Mouse (Mus musculus): ENCODE measurements around the gene Apba1. TPM values are rescaled to one million over a fixed set of nuclear protein-coding genes. Genes with fewer than 3 reads are reported as not detected.
A peak's percentile ranks its signal among the peaks of the same experiment; 100 is the strongest.

Apba1 gene
- total RNA-seq (2012; rRNA removed) = 0.16 and 0.22 TPM in 2 replicates

GRCm38 (mm10) chr19:23758554-23759321 lies at the start of gene Apba1:
TSS of gene Apba1 (plus strand) at chr19:23758887.
- Histone ChIP-seq H3K4me3 (ENCODE audit: insufficient read depth in 1 of 2, low read depth in 1 of 2, low read length in 2 of 2, poor library complexity in 1 of 2, severe bottlenecking in 1 of 2) (peak within 1 kb of the TSS; percentile 74 to 83), H3K36me3 (ENCODE audit: control insufficient read depth, insufficient read depth, low read length, poor library complexity, severe bottlenecking) (no peaks in the 10 kb centered on the region), H3K27ac (ENCODE audit: insufficient read depth, low read depth, low read length, poor library complexity, severe bottlenecking) (no peak within 1 kb of the TSS), H3K4me1 (ENCODE audit: control insufficient read depth in 2 of 2, insufficient read depth in 2 of 2, low read length in 2 of 2, poor library complexity in 1 of 2) (peaks cover 2% of the 10 kb centered on the region in 2 experiments; a peak in 1 of 4 replicates), H3K9ac (ENCODE audit: insufficient read depth, low read depth, low read length, poor library complexity, severe bottlenecking) (peak within 1 kb of the TSS; percentile 76), H3K9me3 (ENCODE audit: control insufficient read depth, insufficient read depth, low read depth, low read length) (no peaks in the 10 kb centered on the region)
- in situ Hi-C loops (cut with MboI; ENCODE audit: low sequenced_read_pairs in 2 of 2, unreplicated experiment in 2 of 2) = no loop called here
- no peak for TF ChIP-seq CHD2 (IDR thresholded peaks at IDR 0.05; ENCODE audit: low read depth, low read length)
- TF ChIP-seq MAFK (IDR thresholded peaks at IDR 0.05; ENCODE audit: insufficient read depth, low read depth, low read length) = no peak
- no peak for TF ChIP-seq ZC3H11A (IDR thresholded peaks at IDR 0.05; ENCODE audit: borderline replicate concordance, low read depth, low read length)
- no peak for TF ChIP-seq HCFC1 (IDR thresholded peaks at IDR 0.05; ENCODE audit: borderline replicate concordance, insufficient read depth, low read length)
- no peak for TF ChIP-seq ZNF384 (IDR thresholded peaks at IDR 0.05; ENCODE audit: low read depth, low read length)
- peak; percentile 19 for DNase-seq (ENCODE audit: low read depth, low spot score)

DNA sequence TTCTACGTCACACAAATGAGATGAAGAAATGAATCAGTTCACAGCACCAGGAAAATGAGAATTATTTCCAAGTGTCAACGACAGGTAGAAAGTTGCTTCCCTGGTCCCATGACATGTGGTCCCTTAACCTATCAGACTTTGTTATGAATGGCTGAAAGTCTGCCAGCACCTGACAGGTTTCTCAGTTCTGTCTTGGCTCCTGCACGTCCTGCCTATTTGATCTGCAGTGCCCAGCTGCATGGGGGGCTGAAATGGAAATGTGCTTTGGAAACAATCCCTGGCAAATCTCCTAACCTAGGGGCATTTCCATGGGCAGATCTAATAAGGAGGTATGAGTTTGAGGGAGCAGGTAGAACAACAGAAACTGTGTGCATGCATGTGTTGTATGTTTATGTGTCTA lies 12.2 kb upstream of the Apba1 start:
- no peak for DNase-seq (ENCODE audit: low read depth, low spot score)
- Histone ChIP-seq H3K27ac (ENCODE audit: insufficient read depth, low read depth, low read length, poor library complexity, severe bottlenecking) (no peak overlapping the region), H3K9ac (ENCODE audit: insufficient read depth, low read depth, low read length, poor library complexity, severe bottlenecking) (no peak overlapping the region), H3K4me1 (ENCODE audit: control insufficient read depth in 2 of 2, insufficient read depth in 2 of 2, low read length in 2 of 2, poor library complexity in 1 of 2) (no peaks in the 10 kb centered on the region), H3K36me3 (ENCODE audit: control insufficient read depth, insufficient read depth, low read length, poor library complexity, severe bottlenecking) (no peaks in the 10 kb centered on the region), H3K9me3 (ENCODE audit: control insufficient read depth, insufficient read depth, low read depth, low read length) (no peaks in the 10 kb centered on the region), H3K4me3 (ENCODE audit: insufficient read depth in 1 of 2, low read depth in 1 of 2, low read length in 2 of 2, poor library complexity in 1 of 2, severe bottlenecking in 1 of 2) (no peak overlapping the region)
- in situ Hi-C loops (cut with MboI; ENCODE audit: low sequenced_read_pairs in 2 of 2, unreplicated experiment in 2 of 2) = no loop called here
- no peak for TF ChIP-seq CHD2 (IDR thresholded peaks at IDR 0.05; ENCODE audit: low read depth, low read length)
- no peak for TF ChIP-seq ZC3H11A (IDR thresholded peaks at IDR 0.05; ENCODE audit: borderline replicate concordance, low read depth, low read length)
- no peak for TF ChIP-seq MAFK (IDR thresholded peaks at IDR 0.05; ENCODE audit: insufficient read depth, low read depth, low read length)
- no peak for TF ChIP-seq HCFC1 (IDR thresholded peaks at IDR 0.05; ENCODE audit: borderline replicate concordance, insufficient read depth, low read length)
- no peak for TF ChIP-seq ZNF384 (IDR thresholded peaks at IDR 0.05; ENCODE audit: low read depth, low read length)

- H3K4me1 ChIP-seq (ENCODE audit: control insufficient read depth in 2 of 2, insufficient read depth in 2 of 2, low read length in 2 of 2, poor library complexity in 1 of 2) = peaks cover 2% of the 10 kb centered on the region in 2 experiments; a peak in 1 of 4 replicates
- peak; percentile 35 for DNase-seq (ENCODE audit: low read depth, low spot score)
- H3K27ac ChIP-seq (ENCODE audit: insufficient read depth, low read depth, low read length, poor library complexity, severe bottlenecking) = no peak overlapping the region
- TF ChIP-seq HCFC1 (IDR thresholded peaks at IDR 0.05; ENCODE audit: borderline replicate concordance, insufficient read depth, low read length) (no peak), ZNF384 (IDR thresholded peaks at IDR 0.05; ENCODE audit: low read depth, low read length) (no peak), ZC3H11A (IDR thresholded peaks at IDR 0.05; ENCODE audit: borderline replicate concordance, low read depth, low read length) (no peak), CHD2 (IDR thresholded peaks at IDR 0.05; ENCODE audit: low read depth, low read length) (no peak), MAFK (IDR thresholded peaks at IDR 0.05; ENCODE audit: insufficient read depth, low read depth, low read length) (no peak)
- no peaks in the 10 kb centered on the region for H3K9me3 ChIP-seq (ENCODE audit: control insufficient read depth, insufficient read depth, low read depth, low read length)
- in situ Hi-C loops (cut with MboI; ENCODE audit: low sequenced_read_pairs in 2 of 2, unreplicated experiment in 2 of 2) = no loop called here
- no peak overlapping the region for H3K9ac ChIP-seq (ENCODE audit: insufficient read depth, low read depth, low read length, poor library complexity, severe bottlenecking)
- no peak overlapping the region for H3K4me3 ChIP-seq (ENCODE audit: insufficient read depth in 1 of 2, low read depth in 1 of 2, low read length in 2 of 2, poor library complexity in 1 of 2, severe bottlenecking in 1 of 2)
- no peaks in the 10 kb centered on the region for H3K36me3 ChIP-seq (ENCODE audit: control insufficient read depth, insufficient read depth, low read length, poor library complexity, severe bottlenecking)
Measured at GRCm38 (mm10) chr19:23757011-23757410, 1.7 kb upstream of the Apba1 start.

GRCm38 (mm10) chr19:23757961-23758553 lies 630 bp upstream of the Apba1 start:
- peak overlapping the region; percentile 76 for H3K9ac ChIP-seq (ENCODE audit: insufficient read depth, low read depth, low read length, poor library complexity, severe bottlenecking)
- no peak for TF ChIP-seq ZNF384 (IDR thresholded peaks at IDR 0.05; ENCODE audit: low read depth, low read length)
- TF ChIP-seq ZC3H11A (IDR thresholded peaks at IDR 0.05; ENCODE audit: borderline replicate concordance, low read depth, low read length) = peak; percentile 9; the same call in 1 of the 2 replicates
- H3K4me3 ChIP-seq (ENCODE audit: insufficient read depth in 1 of 2, low read depth in 1 of 2, low read length in 2 of 2, poor library complexity in 1 of 2, severe bottlenecking in 1 of 2) = peak overlapping the region; percentile 74 to 83
- in situ Hi-C loops (cut with MboI; ENCODE audit: low sequenced_read_pairs in 2 of 2, unreplicated experiment in 2 of 2) = no loop called here
- H3K9me3 ChIP-seq (ENCODE audit: control insufficient read depth, insufficient read depth, low read depth, low read length) = no peaks in the 10 kb centered on the region
- H3K4me1 ChIP-seq (ENCODE audit: control insufficient read depth in 2 of 2, insufficient read depth in 2 of 2, low read length in 2 of 2, poor library complexity in 1 of 2) = peaks cover 2% of the 10 kb centered on the region in 2 experiments; a peak in 1 of 4 replicates
- DNase-seq (ENCODE audit: low read depth, low spot score) = peak; percentile 90
- no peaks in the 10 kb centered on the region for H3K36me3 ChIP-seq (ENCODE audit: control insufficient read depth, insufficient read depth, low read length, poor library complexity, severe bottlenecking)
- no peak overlapping the region for H3K27ac ChIP-seq (ENCODE audit: insufficient read depth, low read depth, low read length, poor library complexity, severe bottlenecking)

Measured in ES-E14 (cell line).